Mouse (Mus musculus) CH12F3 (cell line): ENCODE results near the gene Flvcr1.
"Not testable (repeated sequence)": the region's sequence is repeated elsewhere in the genome, so short reads cannot be mapped to it uniquely, and the experiment has no call there.

ENCODE experiments used
- in situ Hi-C: fragments of 300-500 bp; cut with MboI; formaldehyde crosslinking; loops from 2 replicates; pipeline ENCODE4 v1.14.3; 2020; ENCODE audit warnings: low sequenced_read_pairs

The Flvcr1 gene

DNA sequence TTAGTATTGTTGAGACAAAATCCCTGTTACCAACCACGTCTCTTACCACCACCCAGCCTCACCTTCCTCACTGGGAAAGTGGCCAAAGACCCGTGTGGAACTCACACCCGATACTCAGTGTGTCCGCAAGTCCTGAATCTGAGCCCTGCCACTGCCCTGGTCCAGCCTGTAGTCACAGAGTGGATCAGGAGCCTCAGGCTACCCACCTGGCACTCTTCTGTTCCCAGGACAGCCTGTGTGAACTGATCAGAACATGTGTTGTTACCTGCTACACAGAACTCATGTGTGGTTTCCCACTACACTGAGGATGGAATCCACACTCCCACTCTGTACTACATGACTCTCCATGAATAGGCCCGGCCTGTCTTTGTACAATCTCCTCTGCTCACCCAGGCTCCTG, 16.1 kb upstream of the Flvcr1 start:
- in situ Hi-C loops: no loop called here

DNA sequence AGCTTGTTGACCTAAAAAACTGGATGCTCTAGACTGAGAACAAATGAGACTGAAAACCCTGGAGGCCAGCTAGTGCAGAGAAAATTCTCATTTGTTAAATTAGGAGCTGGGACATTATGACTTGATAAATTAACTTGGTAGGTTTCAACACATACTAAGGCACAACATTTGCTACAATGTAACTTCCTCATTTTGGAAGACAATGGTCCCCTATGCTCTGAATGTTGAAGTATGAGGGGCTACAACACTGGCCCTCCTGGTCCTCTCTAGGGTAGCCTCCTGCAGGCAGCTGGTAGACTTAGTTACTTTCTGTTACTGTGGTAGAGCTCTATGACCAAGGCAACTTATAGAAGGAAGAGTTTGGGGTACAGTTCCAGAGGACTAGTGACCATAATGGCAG, 15.4 kb upstream of the Flvcr1 start:
- in situ Hi-C loops: no loop called here

DNA sequence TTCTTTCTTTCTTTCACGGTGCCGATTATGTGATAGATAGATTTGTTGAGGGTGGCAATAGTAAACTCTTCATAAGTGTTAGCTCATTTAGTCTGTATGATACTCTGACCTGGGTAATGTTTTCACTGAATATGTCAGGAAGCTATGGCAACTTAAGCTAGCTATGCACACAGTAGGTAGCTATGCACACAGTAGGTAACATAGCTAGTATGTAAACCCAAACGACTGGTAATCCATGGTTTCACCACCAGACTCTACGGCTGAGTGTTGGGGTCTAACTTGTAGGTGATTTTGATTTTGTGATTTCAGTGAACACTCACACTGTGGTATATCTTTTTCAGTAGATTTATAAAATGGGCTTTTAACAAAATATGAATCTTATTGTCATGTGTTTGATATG, 12.0 kb upstream of the Flvcr1 start:
- in situ Hi-C loops: no loop called here

DNA sequence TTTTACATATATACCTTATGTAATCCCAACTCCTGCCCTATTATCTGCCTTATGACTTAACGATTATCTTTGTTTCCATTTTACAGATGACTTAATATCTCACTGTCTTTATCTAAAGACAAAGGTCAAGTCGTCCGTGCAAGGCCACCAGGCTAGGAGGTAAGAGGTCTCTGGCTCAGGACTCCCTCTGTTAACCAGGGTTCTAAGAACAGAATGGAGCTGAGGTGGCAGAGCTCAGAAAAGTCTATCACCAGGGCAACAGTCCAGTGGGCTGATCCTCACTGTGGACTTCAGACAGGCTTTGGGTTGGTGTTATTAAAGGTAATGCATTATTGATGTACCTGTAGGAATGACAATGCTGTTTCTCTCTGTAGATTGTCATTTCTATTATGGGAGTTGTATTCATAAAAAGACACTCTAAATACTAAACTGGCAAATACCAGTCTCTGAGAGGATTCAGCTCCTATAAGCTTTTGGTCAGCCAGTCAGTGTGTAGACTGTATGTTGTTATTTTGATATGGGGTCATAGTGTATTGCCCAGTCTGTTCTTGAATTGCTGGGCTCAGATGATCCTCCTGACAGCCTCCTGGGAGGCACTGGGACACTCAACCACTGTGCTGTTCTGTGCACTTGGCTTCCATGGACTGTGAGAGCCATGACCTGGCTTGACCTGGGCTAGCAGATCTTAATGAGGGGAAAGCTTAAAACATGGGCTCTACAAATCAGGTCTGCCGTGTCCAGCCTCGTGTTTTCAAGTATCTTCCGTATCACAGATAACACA, 10.8 kb upstream of the Flvcr1 start, which contains the start of gene Spata45:
Spata45 (plus strand) TSS at position 86 of the 781 bp plus-strand sequence.
- in situ Hi-C loops: no loop called here

DNA sequence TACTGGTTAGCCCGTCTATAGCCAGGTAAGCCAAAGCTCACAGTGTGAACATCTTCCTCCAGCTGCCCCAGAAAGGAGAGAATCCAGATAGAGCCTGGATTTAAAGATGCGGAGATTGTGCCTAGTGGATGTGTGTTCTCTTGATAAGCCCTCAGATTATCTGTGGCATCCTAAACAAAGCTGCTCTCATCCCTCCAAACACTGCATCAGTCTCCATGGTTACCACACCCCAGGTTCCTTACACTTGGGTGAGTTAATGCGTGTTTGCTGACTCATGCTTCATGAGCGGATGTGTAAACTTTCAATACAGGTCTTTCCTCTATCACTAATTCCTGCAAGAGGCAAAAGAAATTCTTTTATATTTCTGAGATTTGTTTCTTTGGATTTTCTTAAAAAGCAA, 9.7 kb upstream of the Flvcr1 start:
- in situ Hi-C loops: no loop called here

DNA sequence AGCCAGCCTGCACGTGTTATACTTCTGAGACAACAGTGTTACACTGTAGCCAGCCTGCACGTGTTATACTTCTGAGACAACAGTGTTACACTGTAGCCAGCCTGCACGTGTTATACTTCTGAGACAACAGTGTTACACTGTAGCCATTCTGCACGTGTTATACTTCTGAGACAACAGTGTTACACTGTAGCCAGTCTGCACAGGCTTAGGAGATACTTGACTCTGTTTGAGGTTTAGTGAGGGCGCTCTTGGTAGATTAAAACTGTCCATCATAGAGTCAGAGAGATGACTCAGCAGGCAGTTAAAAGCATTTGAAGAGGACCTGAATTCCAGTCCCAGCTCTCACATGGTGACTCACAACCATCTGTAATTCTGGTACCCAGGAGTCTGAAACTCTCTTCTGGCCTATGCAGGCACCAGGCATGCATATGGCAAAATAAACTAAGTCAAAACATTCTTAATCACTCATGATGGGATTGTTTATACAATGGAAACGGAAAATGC, 5.0 kb upstream of the Flvcr1 start:
- in situ Hi-C loops: not testable (repeated sequence)

DNA sequence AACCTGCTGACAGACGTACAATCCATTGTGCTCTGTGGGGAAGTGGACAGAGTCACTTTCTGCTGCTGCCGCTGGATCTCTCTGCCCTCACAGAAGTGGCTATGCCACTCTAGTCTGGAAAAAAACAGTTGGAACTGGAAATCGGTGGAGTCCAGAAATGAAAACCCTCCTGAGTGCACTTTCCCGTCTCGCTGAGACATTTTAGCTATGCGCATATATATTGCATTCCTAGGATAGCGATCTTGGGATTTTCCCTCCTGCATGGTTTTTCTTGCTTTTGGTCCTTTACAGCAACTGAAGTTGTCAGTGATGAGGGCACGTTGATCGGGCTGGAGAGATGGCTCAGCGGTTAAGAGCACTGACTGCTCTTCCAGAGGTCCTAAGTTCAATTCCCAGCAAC, 4.2 kb upstream of the Flvcr1 start:
- in situ Hi-C loops: no loop called here

DNA sequence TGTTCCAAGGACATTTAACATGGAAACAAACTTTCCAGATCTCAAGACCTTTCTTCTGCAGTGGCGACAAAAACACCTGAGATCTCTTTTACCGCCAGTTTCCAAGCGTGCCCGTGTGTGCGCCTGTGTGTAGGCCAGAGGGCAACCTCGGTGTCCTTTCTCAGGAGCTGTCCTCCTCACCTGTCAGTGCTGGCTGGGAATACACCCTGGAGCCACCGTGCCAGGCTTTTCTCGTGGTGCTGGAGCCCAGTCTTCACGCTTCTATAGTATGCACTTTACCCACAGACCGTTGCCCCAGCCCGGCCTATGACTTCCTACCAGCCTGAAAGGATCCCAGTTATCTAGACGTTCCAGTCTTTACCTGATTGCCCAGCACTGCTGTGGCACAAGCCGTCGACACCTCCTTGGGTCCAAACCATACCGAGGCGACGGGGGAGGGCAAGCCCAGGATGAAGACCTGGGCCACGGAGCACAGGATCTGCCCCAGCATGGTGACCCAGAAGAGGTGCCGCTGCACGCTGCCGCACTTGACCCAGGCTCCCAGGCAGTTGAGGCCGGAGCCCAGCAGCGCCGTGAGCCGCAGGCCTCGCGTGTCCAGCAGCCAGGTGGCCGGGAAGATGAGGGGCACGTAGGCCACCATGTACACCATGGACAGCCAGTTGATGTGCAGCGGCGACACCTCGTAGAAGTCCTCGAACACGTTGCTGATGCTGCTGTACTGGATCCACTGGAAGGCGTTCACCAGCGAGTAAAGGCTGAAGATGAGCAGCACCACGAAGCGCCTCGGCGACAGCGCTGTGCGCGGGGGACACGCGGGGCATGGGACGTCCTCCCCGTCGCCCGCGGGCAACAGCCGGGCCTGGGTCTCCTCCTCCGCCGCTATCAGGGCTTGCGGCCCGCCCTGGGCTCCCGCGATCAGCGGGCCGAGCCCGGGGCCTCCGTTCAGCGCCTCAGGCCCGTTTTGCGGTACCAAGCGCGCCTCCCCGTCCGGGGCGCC, 644 bp downstream of the Flvcr1 start:
- in situ Hi-C loops: no loop called here

DNA sequence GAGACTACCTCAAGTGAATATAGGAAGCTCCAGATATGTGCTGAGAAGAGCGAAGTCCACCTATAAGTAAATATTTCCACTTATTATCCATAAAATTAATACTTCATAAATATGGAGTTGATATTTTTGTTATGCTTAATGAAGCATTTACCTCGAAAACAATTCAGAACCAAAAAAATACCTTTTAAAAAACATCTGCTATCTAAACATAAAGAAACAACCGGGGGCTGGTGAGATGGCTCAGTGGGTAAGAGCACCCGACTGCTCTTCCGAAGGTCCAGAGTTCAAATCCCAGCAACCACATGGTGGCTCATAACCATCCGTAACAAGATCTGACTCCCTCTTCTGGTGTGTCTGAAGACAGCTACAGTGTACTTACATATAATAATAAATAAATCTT, 2.2 kb downstream of the Flvcr1 start:
- in situ Hi-C loops: not testable (repeated sequence)

DNA sequence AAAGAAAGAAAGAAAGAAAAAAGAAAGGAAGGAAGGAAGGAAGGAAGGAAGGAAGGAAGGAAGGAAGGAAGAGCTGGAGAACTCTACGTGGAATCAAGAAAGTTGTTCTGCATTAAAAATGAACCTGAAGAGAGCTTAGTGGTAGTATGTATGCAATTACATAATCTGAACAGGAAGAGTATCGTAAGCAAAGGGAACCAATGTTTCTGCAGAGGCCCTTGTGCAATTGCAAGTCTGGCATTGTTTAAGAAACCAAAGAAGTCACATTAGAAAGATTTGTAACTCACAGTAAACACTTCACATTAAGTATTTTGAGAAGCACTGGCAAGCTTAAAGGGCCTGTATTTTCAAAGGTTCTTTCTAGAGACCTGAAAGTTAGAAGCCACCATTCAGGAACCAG, 2.8 kb downstream of the Flvcr1 start:
- in situ Hi-C loops: no loop called here

DNA sequence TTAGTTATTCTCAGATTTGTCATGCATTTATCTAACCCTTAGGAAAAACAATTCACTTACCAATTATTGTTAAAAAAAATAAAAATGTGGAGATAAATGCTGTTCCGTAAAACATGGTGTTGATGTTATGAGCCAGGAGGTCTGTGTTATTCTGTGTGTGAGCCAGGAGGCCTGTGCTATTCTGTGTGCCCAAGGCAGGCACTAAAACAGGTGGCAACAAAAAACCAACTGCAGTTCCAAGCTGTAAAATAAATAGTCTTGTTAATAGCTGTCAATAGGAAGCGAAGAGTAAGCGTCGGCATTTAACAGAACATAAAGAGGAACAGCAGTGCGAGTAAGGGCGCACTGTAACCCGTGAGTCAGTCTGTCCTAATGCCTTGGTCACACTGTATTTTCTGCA, 4.9 kb downstream of the Flvcr1 start:
- in situ Hi-C loops: no loop called here

DNA sequence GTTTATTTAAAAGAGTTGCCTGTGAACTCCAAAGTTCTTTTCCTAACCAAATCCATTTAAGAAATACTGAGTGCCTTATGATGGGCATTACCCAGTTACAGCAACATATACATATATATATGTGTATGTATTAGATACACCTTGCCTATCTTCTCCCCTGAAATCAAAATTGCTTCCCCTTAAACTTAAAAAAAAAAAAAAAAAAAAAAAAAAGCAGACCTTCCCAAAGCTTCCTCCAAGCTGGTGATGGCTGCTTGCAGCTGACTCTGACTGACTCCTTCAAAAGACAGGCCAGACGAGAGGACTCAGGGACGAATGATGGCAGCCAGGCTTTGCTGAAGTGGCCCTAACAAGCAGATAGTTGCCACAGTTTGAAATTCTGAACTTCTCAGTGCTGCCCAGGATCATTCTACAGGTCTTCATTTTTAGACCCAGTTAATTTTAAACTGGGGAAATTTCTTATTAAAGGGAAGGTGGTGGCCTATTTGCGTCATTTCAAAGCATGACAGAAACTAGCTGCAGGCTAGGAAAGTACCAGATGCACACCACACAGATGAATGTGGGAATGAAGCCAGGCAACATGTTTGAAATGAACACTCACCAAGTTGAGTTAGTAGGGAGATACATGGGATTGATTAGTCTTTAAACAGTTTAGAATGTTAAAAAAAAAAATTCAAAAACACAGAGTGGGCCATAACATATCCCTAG, 5.6 kb downstream of the Flvcr1 start:
- in situ Hi-C loops: no loop called here

DNA sequence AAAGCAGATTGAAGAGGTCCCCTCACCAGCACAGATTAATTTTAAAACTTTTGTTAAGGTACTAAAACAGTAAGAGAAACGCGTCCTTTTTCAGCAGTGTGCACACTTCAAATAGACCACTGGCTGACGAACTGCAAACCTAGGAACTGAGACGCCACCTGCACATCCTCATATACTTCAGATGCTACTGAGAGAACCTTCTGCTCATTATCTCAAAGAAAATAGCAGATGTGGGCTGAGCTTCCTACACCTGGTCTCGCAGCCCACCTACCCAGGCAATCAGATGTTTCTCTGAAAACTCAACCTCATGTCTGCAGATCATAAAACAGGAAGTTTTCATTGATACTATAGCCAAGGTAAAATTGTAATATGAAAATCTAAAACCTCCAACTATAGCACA, 6.2 kb downstream of the Flvcr1 start:
- in situ Hi-C loops: no loop called here

DNA sequence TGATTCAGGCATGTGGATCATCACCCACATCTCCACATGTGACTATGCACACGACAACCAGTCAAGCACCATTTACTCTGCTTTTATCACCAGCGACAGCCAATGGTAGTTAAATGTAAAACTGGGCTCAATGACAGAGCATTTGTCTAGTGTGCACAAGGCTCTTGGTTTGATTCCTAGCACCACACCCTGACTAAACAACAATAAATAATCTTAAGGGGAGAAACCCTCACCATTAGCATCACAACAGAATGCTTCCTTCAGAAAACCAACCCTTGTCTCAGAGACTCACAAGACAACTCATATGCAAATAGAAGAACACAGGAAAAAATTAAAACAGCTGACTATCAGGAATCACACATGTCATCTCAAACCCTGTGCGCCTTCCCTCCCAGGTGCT, 11.7 kb downstream of the Flvcr1 start:
- in situ Hi-C loops: no loop called here

DNA sequence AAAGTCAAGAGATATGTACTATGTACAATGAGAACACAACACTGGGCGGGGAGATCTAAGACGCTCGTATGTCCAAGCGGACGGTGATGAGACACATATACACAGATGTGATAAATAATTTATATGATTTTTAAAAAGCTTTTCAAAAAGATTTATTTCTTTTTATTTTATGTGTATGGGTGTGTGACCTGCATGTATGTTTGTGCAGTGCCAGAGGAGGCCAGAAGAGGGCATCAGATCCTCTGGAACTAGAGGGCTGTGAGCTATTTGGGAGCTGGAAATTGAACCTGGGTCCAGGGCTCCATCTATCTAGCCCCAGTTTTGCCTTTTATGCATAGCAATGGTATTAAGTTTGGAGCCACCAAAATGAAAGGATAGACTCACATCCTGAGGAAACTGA, 17.3 kb downstream of the Flvcr1 start:
- in situ Hi-C loops: no loop called here

DNA sequence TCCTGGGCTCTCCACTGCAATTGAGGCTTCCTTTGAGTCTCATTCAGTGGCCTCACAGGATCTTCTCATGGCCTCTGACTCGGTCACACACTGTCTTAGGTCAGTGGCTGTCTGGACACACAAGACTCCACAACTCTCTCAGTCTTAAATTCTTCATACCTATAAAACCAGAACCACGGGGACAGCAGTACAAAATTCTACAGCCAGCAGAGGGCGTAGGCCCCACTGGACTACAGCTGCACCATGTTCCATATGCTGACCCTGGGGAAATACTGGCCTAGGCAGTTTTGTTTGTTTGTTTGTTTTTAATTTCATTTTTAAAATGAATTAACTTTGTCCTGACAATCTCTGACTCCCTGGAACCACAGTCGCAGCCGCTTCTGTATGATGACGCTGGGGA, 23.8 kb downstream of the Flvcr1 start:
- in situ Hi-C loops: no loop called here

DNA sequence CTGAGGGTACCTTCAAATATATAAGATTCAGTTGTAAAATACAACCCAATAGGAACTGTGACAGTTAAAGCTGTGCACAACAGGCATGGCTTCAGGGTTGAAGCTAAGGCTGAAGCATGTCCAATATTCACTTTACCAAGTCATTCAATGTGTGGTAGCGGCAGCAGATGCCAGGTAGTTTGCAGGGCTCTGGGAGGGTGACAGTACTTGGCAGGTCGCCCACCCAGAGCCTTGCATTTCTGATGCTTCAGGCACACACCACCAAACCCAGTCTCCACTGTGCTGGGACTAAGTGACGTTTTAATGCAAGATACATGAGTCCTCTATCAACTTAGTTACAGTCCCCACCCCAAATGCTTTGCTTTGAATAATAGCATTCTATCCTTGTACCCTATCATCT, 25.3 kb downstream of the Flvcr1 start:
- in situ Hi-C loops: no loop called here

DNA sequence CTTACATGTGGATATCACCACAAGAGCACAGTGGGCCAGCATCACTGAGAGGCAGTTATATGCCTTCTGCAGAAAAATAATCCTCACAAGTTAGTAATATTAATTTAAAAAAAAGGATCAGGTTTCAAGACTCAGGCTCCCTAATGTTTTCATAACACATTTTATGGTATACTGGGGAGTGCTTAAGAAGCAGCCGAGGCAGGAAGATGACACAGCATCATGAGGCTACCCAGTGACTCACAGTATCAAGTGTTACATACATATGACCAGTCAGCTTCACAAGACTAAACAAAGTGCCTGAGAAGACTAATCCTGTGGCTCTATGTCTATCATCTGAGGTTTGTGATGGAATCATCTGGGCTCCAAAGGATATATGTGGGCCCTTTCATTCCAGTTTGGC, 27.9 kb downstream of the Flvcr1 start:
- in situ Hi-C loops: no loop called here

DNA sequence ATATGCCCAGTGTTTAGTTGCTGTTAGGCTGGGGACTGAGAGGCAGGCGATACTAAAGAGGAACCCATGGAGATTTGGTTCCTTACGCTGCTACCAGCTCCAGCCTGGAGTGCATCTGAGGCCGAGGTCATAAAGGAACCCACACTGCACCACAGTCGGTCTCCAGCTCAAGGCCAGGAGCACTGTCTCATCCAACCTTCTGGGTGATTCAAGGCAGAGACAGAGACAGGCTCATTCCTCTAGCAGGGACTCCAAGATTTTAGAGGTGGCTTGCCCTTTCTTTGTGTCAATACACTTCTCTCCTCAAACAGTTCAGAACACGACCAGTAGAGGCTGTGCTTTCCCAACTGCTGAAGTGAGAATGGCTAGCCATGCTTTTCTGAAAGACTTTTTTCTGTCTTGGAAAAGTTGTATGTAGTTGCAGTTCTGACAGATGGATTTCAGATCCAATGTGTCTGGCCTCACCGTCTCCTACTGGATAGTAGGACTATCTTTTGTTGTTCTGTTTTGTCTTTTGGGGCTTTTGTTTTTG, 29.5 kb downstream of the Flvcr1 start:
- in situ Hi-C loops: no loop called here

DNA sequence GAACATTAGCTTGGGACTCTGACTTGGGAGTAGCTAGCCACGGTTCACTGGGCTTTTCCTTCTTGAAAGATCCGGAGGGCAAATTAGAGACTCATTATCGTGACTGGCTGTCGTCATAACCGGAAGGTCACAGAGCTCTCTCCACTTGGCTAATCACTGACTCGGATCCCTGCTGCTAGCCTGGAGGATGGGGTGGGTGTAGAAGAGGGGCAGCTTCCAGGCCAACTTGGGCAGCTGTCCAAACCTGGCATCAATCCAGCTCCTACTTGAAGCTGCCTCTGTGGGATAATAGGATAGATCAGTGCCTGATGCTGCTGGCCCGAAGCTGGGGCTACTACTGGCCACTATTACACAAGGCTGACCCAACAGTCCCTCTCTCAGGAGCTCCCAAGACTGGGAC, 30.4 kb downstream of the Flvcr1 start:
- in situ Hi-C loops: no loop called here
